Mouse (Mus musculus): ENCODE results near the gene Tmem236. TPM values are rescaled to one million over a fixed set of nuclear protein-coding genes. Genes with fewer than 3 reads are reported as not detected.

Tmem236 gene
- not detected in 2 replicates for polyA plus RNA-seq (2012)

GRCm38 (mm10) chr2:14174334-14174733 lies at the start of gene Tmem236:
TSS of gene Tmem236 (plus strand) at chr2:14174523.
- TF ChIP-seq GATA1 (IDR thresholded peaks at IDR 0.05; ENCODE audit: low read length), result no peak

- no peak for TF ChIP-seq GATA1 (IDR thresholded peaks at IDR 0.05; ENCODE audit: low read length)
These were observed 47.9 kb upstream of the Tmem236 start for GRCm38 (mm10) chr2:14126387-14126786.

GRCm38 (mm10) chr2:14127629-14128028 lies 46.7 kb upstream of the Tmem236 start:
- no peak for TF ChIP-seq GATA1 (IDR thresholded peaks at IDR 0.05; ENCODE audit: low read length)

- no peak for TF ChIP-seq GATA1 (IDR thresholded peaks at IDR 0.05; ENCODE audit: low read length)
These were observed 43.5 kb upstream of the Tmem236 start for GRCm38 (mm10) chr2:14130641-14131339.

- TF ChIP-seq GATA1 (IDR thresholded peaks at IDR 0.05; ENCODE audit: low read length), result no peak
These were observed 41.6 kb upstream of the Tmem236 start for GRCm38 (mm10) chr2:14132468-14133326.

- TF ChIP-seq GATA1 (IDR thresholded peaks at IDR 0.05; ENCODE audit: low read length), result no peak
These were observed 37.4 kb upstream of the Tmem236 start for GRCm38 (mm10) chr2:14136906-14137305.

GRCm38 (mm10) chr2:14139590-14139989 lies 34.7 kb upstream of the Tmem236 start:
- no peak for TF ChIP-seq GATA1 (IDR thresholded peaks at IDR 0.05; ENCODE audit: low read length)

- no peak for TF ChIP-seq GATA1 (IDR thresholded peaks at IDR 0.05; ENCODE audit: low read length)
These were observed 34.3 kb upstream of the Tmem236 start for GRCm38 (mm10) chr2:14140044-14140443.

- TF ChIP-seq GATA1 (IDR thresholded peaks at IDR 0.05; ENCODE audit: low read length), result no peak
These were observed 29.0 kb upstream of the Tmem236 start for GRCm38 (mm10) chr2:14145311-14145710.

- TF ChIP-seq GATA1 (IDR thresholded peaks at IDR 0.05; ENCODE audit: low read length), result no peak
These were observed 27.4 kb upstream of the Tmem236 start for GRCm38 (mm10) chr2:14146913-14147312.

GRCm38 (mm10) chr2:14150829-14151228 lies 23.5 kb upstream of the Tmem236 start:
- TF ChIP-seq GATA1 (IDR thresholded peaks at IDR 0.05; ENCODE audit: low read length), result no peak

- TF ChIP-seq GATA1 (IDR thresholded peaks at IDR 0.05; ENCODE audit: low read length), result no peak
These were observed 22.5 kb upstream of the Tmem236 start for GRCm38 (mm10) chr2:14151854-14152253.

GRCm38 (mm10) chr2:14159047-14159446 lies 15.3 kb upstream of the Tmem236 start:
- no peak for TF ChIP-seq GATA1 (IDR thresholded peaks at IDR 0.05; ENCODE audit: low read length)

- TF ChIP-seq GATA1 (IDR thresholded peaks at IDR 0.05; ENCODE audit: low read length), result no peak
These were observed 14.6 kb upstream of the Tmem236 start for GRCm38 (mm10) chr2:14159756-14160155.

GRCm38 (mm10) chr2:14164459-14165030 lies 9.8 kb upstream of the Tmem236 start:
- no peak for TF ChIP-seq GATA1 (IDR thresholded peaks at IDR 0.05; ENCODE audit: low read length)

- TF ChIP-seq GATA1 (IDR thresholded peaks at IDR 0.05; ENCODE audit: low read length), result no peak
These were observed 9.3 kb upstream of the Tmem236 start for GRCm38 (mm10) chr2:14165066-14165465.
